10 mouse cellular contexts compared by ENCODE assay signal in the genomic region with DNA sequence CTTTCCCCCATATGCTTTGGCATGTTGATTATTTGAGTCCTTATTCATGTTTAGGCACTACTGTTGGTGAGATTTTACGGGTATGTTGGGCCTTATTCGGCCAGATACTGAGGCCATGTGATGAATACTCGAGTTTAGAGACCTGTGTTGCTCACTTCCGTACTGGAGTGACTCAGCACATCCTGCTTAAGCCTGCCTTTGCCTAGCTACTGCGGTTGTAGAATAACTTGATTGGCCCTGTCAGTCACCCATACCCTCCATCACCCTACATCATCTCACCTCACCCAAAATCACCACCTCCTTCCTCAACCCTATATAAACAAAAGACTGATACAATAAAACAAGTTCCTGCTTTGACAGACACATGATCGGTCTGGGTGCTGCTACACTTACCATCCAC.
"Had no signal": no experiment of that assay in that cellular context is flagged by ENCODE, and none has a peak within 500 bp of the region (broad histone marks: within the 10 kb centered on the region; RNA-seq: fewer than 3 reads in every experiment).

No protein-coding gene starts in this region.

- DNase-seq: kidney, postnatal 10 days; kidney, postnatal 4 days; liver; liver, embryonic 13.5 days; liver, postnatal 0 days; lung, postnatal 14 days; right cerebral cortex, postnatal 25 days; thymus, adult 18-20 months; thymus, postnatal 14 days had no signal

- ATAC-seq: liver, postnatal 0 days; midbrain, embryonic 13.5 days had no signal
